Mouse (Mus musculus) mature B cell (primary cell): Measurements from ENCODE around the gene Ssbp4.
"Not testable (repeated sequence)": the region's sequence is repeated elsewhere in the genome, so short reads cannot be mapped to it uniquely, and the experiment has no call there.

Experiments
- in situ Hi-C: fragments of 300-500 bp; cut with MboI; formaldehyde crosslinking; loops from 2 replicates; pipeline ENCODE4 v1.14.3; 2019

The Ssbp4 gene

DNA sequence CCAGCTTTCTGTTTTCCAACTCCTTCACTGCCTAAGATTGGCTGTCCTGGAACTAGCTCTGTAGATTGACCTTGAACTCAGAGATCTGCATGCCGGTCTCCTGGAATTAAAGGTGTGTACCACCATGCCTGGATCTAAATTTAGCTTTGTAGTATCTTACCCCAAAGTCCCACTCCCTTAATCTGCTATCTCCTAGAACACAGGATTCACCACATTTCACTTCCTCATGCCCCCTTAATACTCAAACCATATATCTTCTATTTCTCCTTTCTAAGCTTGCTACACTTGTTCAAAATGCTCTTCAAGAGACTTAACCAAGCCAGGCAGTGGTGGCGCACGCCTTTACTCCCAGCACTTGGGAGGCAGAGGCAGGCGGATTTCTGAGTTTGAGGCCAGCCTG is 20.7 kb downstream of the Ssbp4 start:
- in situ Hi-C loops, result not testable (repeated sequence)

DNA sequence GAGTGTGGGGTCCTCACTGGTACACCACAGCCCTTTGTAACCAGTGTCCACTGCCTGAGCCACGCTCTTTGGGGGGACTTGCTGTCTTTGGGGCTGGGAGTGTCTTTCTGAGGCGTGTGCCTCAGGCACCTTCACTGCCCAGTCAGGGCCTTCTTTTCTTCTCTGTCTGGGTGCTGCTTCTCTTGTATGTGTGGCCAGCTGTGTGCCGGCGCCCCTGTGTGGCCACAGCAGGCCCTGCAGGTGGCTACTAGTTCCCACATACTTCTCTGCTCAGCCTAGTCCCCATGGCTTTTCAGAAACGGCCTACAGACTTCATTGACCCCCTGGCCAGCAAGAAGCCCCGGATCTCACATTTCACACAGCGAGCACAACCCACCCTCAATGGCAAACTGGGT is 23.4 kb downstream of the Ssbp4 start:
- in situ Hi-C loops, result no loop called here

DNA sequence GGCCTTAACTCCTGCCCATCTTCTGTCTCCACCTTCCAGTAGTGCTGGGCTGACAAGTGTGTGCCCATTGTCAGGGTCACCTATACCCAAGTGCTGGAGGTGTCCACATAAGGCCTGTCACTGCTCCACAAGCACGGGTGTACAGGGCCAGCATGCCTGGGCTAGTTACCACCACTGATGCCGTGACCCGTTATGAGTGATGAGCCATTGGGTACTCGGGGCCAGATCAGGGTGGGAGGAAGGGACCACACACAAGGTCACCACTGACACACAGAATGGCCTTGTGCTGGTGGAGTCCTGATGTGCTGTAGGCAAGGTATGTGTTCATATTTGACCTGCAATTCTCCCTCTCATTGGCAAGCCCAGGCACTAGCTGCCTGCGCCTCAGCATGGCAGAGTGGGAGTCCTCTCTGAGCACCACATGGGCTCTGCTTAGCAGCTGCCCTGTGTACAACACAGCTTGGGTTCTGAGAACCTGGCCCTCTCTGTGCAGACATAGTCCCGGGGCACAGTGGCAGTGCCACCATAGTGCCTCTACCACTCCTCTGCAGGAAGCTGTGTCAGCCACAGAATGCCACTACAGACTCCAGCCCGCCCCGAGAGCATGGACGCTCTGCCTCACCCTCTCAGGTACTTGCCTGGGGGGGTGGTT is 23.9 kb downstream of the Ssbp4 start:
- in situ Hi-C loops, result no loop called here

- in situ Hi-C loops, result no loop called here
Measured at GRCm38 (mm10) chr8:70583476-70584387, 24.9 kb downstream of the Ssbp4 start.

DNA sequence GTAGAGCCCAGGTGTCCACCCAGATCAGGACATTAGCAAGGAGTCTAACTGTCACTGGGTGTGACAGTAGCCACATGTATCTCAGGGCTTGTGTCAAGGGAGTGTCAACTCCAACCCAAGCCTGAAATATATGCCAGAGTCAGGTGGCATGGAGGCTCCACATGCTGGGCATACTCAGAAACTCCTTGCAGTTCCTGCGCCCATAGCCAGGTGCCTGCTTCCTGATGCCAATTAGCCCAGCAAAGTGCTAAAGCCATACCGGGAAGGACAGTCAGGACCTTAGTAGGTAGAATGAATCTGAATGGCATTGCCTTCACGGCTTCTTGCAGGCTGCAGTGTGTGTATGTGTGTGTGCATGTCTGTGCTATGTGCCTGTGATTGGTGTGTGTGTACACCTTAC is 31.5 kb downstream of the Ssbp4 start:
- in situ Hi-C loops, result no loop called here

GRCm38 (mm10) chr8:70574915-70575314 is 33.8 kb downstream of the Ssbp4 start:
- in situ Hi-C loops, result no loop called here

DNA sequence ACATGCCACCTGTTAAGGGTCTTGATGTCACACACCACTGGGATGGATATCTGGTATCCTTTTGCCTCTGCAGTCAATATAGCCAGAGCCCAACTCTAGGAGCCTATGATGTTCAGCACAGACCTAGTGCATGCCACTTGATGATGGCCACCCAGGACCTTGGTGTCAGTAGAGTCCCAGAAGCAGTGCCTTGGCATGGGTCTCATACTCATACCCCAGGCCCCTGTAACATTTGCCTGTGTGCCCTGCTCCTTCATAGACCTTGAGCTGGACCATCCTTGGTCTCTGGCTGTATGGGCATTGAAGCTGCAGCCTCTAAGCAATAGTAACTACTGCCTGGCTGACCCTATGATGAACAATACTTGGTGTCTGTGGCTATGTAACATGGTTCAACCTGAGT is 34.4 kb downstream of the Ssbp4 start:
- in situ Hi-C loops, result no loop called here

DNA sequence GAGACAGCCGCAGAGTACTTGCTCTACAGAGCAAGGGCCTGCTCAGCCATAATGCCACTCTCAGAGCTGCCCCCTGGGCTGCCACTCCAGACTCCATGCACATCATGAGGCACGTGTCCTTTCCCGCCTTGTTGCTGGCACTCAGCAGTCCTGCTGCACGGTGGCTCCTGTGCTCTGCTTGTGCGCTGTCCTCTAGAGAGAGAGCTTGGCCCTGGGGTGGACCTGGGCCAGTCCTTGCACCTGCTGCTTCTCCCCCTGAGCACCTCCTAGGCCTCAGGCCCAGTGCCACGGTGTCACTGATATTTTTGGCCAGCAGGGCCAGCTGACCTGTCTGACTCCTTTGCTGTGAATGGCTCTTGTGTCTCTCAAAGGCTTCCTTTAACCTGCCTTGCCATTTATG is 37.7 kb downstream of the Ssbp4 start:
- in situ Hi-C loops, result no loop called here

- in situ Hi-C loops, result no loop called here
Measured at GRCm38 (mm10) chr8:70570360-70570759, 38.3 kb downstream of the Ssbp4 start.

DNA sequence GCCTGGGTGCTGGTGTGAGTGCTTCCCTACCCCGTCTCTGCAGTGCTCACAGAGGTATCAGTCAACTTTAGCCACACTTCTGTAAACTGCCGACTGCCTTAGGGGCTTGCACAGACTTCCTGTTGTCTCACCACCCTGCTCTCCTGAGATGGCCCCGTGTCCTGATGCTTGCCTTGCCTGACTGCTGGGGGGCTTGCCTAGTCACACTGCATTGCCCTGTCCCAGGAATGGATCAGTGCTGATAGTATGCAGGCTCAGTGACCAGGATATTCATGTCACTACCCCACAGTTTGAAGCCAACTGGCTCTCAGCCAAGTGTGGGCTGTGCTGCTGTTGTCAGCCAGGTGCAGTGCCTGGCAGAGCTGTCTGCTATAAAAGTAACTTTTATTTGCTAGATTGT is 43.1 kb downstream of the Ssbp4 start:
- in situ Hi-C loops, result no loop called here

DNA sequence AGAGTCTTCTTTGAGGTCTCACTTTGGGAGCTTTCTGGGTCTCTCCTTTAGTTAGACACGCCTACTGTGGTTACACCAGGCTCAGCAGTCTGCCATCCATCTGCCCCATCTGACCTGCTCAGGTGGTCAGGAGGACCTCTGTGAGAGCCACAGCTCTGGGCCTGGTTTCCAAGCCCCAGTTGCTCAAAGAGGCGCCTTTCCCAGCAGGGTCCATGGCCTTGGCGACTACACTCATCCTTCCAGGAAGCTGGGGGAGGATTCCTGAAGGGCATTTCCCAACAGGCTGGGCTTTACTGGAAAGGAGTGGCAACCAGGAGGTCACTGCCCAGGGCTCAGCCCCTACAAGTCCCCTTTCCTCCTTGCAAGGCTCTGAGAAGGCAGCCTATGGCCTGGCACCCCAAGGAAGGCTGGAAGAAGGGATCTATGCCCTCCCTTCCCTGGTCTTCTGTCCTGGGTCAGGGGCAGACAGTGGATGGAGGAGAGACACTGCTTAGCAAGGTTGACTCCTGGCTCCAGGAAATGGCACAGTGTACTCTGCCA is 43.9 kb downstream of the Ssbp4 start:
- in situ Hi-C loops, result no loop called here

DNA sequence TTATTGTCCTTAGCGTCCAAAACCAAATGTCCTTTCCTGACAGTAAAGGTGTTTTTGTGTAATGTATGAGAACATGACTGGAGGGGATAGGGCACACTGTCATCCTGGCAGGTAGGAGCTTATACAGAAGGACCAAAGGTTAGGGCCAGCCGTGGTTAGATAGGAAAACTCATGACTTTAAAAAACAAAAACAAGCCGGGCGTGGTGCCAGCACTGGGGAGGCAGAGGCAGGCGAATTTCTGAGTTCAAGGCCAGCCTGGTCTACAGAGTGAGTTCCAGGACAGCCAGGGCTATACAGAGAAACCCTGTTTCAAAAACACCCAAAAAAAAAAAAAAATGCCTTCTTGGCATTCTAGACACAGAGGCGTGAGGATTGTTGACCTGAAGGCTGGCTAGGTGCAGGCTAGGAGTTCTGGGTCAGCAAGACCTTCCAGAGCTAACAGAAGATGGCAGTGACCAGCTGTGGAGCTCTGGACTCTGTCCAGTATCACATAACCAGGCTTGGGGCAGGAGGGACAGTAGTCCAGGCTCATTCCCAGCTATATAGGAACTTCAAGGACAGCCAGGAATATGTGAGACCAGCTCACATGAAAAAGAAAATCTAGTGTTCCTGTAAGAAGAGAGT is 44.8 kb downstream of the Ssbp4 start:
- in situ Hi-C loops, result no loop called here

- in situ Hi-C loops, result no loop called here
Measured at GRCm38 (mm10) chr8:70562802-70563201, 45.9 kb downstream of the Ssbp4 start.

DNA sequence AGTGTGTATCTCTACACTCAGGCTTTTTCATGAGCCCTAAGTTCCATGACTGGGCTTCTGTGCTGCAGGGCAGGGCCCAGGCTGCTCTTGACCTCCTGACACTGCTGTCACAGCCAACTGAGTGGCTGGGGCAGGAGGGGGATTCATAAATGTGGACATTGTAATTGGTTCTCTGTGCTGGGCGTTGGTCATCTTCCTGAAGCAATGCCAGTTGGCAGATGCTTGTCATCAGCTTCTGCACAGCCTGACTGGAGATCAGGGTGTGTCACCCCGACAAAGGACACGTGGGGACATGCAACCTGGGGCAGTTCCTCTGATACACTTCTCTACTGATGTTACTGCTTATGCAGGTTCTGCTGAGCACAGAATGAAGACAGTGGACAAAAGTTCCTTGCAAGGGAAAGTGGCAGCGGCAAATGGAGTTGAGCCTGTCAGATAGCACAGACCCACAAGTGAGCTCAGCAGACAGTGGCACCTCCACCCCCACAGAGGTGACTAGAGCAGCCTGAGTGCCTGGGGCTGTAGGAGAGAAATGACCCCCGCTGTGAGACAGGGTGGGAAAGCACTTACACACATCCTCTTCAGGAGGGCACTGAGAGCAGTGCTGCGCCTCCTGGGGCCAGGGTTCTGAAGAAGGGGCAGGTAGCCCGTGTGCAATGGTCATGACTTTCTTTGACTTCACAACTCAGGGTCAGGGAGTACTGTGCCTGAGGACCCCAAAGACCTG is 46.7 kb downstream of the Ssbp4 start:
- in situ Hi-C loops, result no loop called here

DNA sequence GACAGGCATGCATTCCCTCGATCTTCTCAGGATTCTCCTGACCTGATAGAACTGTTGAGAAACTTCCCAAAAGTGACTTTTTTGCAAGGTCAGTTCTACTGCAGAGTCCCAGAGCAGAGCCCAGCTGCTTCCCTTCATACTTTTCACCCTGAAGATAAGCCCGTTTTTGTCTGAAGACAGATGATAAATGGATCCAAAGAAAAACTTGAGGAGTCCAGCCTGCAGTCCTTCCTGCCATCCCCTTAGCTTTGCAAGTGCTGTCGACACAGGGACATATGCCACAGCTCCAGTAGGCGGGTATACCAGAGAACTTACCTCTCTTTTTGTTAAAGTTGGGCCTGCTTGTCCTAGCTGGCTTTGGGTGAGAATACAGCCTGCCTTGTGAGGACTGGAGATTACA is 47.3 kb downstream of the Ssbp4 start:
- in situ Hi-C loops, result no loop called here

DNA sequence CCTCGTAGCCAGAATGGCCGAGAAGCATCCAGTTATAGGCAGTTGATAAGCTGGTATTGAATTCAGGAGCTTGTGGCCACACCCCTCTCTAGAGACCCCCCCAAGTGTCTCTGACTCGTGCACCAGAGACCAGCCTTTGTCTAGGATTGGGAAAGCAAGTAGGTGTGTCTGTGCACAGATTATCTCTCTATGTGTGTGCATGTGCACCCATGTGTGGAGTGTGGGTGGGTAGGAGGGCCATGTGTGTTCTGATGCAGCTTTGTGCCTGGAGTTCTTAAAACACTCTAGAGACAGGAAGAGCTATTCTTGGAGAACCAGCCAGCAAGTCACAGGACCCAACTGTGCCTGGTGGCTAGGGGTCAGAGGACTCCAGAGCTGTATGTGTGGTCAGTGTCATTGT is 48.1 kb downstream of the Ssbp4 start:
- in situ Hi-C loops, result no loop called here

DNA sequence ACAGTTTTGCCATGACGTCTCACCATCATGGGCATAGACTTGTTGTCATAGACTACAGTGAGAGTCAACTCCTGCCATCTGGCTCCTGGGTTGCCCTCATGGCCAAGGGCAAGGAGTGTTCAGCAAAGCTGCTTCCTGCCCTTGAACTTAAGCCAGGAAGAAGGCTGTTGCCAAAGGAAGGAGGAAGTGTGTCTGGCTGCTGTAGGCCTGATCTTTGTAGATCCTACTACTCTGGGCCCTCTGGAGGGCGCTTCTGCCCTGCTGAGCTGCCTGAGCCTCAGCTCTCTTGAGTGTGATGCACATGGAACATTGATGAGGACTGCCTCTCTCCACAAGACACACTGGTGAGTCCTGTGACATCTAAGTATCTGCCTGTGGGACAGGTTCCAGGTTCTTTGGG is 48.6 kb downstream of the Ssbp4 start:
- in situ Hi-C loops, result no loop called here

- in situ Hi-C loops, result no loop called here
Measured at GRCm38 (mm10) chr8:70558983-70559382, 49.7 kb downstream of the Ssbp4 start.

DNA sequence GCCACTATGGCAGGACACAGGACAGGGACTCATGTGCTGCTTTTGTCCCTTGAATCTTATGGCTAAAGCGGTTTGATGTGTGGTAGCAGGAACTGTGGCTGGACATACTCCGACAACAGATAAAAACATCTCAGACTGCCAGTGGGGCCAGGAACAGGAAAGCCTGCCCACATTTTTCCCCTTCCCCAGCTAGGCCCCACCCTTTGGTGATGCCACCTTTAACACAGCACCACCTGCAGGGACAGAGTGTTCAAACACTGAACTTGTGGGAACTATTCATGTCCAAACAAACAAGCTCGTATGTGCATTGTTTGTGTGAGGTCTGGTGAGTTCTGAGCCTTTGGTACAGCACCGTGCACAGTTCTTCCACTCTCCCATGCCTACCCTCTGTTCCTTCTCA is 50.3 kb downstream of the Ssbp4 start:
- in situ Hi-C loops, result no loop called here

DNA sequence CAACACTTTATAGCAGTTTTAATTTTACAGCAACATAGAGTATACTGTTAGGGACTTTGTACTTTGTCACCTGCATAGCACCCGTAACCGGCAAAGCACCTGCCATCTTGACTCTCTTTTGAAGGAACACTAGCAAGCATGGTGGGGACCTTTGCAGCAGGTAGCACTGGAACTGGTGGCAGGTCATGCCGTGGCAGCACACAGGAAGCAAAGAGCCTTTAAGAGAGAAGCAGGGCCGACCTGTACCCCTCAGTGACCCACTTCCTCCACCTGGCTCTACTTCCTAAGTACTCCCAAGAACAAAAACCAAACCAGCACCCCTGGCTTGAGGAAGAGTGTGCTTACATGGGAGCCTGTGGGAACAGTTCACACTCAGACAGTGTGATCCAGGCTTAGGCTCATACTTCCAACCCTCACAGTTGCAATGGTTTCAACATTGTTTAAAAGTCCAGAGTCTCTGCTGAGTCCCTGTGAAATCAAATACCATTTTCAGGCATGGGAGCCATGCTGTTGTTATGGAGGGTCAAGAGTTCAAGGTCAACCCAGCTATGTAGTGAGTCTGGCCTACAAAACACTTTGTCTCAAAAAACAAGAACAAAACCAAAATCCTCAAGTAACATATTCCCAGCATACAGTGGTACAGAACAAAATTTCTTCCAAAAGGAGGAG is 53.5 kb downstream of the Ssbp4 start:
- in situ Hi-C loops, result no loop called here

DNA sequence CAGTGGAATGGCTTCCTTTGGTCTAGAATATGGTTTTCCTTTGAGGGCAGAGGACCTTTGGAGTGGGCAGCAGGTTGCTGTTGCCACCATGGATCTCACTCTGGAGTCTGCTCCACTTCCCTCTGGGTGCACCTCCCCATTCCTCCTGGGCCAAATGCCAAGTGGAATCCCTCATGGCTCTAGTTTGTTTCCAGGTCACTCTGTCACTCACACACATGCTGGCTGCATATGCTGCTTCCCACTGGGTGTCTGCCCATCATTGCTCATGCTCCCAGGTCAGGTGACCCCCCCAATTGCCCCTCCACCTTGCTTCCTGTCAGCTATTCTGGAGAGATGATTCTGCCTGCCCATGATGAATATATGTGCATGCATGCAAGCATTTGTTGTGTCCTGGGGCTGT is 54.9 kb downstream of the Ssbp4 start:
- in situ Hi-C loops, result no loop called here

DNA sequence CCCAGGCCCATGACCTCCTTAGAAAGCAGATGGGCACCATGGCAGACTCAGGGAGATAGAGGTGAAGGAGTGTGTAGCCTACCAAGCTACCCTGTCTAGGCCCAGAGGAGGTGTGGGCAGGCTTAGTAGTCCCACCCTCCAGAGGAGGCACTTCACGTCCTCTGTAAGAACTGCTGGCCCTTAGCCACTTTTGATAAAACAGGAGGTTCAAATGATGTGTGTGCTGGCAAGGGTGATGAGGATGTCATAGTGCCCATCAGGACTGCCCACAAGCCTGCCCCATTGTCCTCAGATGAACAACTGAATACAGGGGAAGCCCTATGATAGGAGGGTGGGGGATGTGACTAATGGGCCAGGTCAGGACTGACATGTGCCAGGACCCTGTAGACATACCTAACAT is 55.8 kb downstream of the Ssbp4 start:
- in situ Hi-C loops, result no loop called here
